22 mouse cellular contexts compared by ENCODE assay signal in the genomic region with DNA sequence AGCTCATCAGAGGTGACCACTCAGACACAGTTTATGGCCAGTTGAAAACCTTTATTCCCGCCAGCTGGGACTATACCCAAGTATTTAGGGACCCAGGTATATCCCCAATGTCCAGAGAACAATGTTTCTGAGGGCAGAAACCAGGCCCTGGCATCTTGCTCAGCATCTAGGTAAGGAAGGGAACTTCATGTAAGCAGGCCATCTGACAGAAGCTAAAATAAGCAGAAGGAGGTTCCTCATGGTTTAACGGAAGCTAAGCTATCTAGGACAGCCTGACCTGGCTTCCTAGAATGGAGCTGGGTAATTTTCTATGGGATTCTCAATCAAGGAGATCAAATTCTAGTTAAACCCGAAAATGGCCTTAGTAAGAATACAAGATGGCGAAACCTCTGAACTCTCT.
"Had no signal": no experiment of that assay in that cellular context is flagged by ENCODE, and none has a peak within 500 bp of the region (broad histone marks: within the 10 kb centered on the region; RNA-seq: fewer than 3 reads in every experiment).

No protein-coding gene starts in this region.

- H3K36me3 ChIP-seq: lung, embryonic 15.5 days; midbrain, embryonic 10.5 days; midbrain, embryonic 13.5 days had no signal

- ATAC-seq: midbrain, embryonic 13.5 days; midbrain, embryonic 16.5 days had no signal

- DNase-seq: kidney, adult 2 months; kidney, postnatal 25 days; layer of hippocampus, adult 9-11 months; layer of hippocampus, postnatal 36 days; lung, adult 18-20 months; lung, postnatal 10 days; lung, postnatal 36 days; right cerebral cortex, postnatal 14 days; right cerebral cortex, postnatal 4 days; thymus, adult 2 months; thymus, postnatal 14 days; thymus, postnatal 4 days had no signal

- H3K9me3 ChIP-seq: lung, embryonic 15.5 days; megakaryocyte, embryonic 14.5 days; midbrain, embryonic 10.5 days; midbrain, embryonic 13.5 days had no signal

- H3K27me3 ChIP-seq: lung, embryonic 15.5 days; midbrain, embryonic 13.5 days had no signal

- H3K4me2 ChIP-seq: lung, embryonic 15.5 days; midbrain, embryonic 13.5 days had no signal

- H3K4me3 ChIP-seq: layer of hippocampus, adult 2 months; left cerebral cortex, adult 2 months; lung, embryonic 15.5 days; megakaryocyte, embryonic 14.5 days; midbrain, embryonic 10.5 days; midbrain, embryonic 13.5 days had no signal

- H3K27ac ChIP-seq: kidney, postnatal 0 days; layer of hippocampus, adult 2 months; left cerebral cortex, adult 2 months; liver, embryonic 14.5 days; lung, embryonic 15.5 days; midbrain, embryonic 10.5 days; midbrain, embryonic 13.5 days; stomach, postnatal 0 days had no signal

- H3K9ac ChIP-seq: liver, embryonic 14.5 days; lung, embryonic 15.5 days; midbrain, embryonic 13.5 days had no signal

- H3K4me1 ChIP-seq: lung, embryonic 15.5 days had no signal
